Mouse (Mus musculus) gastrocnemius, adult 18-20 months (tissue): Measurements from ENCODE around the gene Aldh3b2. TPM values are rescaled to one million over a fixed set of nuclear protein-coding genes. Genes with fewer than 3 reads are reported as not detected.

ENCODE experiments used
- DNase-seq: peaks from one replicate; pipeline ENCODE4 v3.0.0; 2021; ENCODE audit warnings: low spot score
- long read RNA-seq, 2 experiments: library from polyadenylated mRNA; stranded (forward); transcript quantifications; one replicate each; pipeline ENCODE4 v2.0.0; 2021
- total RNA-seq, 2 experiments: library from RNA; stranded (reverse); gene quantifications; 2 replicates each; pipeline ENCODE4 v1.2.3; 2021

Gene Aldh3b2
- under 1 TPM; 0.14 to 0.26 TPM for total RNA-seq
- long read RNA-seq, experiment 1, result 0 reads
- long read RNA-seq, experiment 2, result 0 reads

GRCm38 (mm10) chr19:3972229-3972628 lies at the start of gene Aldh3b2:
Gene Aldh3b2 (plus strand): TSS chr19:3972328.
- DNase-seq, result no peak

DNA sequence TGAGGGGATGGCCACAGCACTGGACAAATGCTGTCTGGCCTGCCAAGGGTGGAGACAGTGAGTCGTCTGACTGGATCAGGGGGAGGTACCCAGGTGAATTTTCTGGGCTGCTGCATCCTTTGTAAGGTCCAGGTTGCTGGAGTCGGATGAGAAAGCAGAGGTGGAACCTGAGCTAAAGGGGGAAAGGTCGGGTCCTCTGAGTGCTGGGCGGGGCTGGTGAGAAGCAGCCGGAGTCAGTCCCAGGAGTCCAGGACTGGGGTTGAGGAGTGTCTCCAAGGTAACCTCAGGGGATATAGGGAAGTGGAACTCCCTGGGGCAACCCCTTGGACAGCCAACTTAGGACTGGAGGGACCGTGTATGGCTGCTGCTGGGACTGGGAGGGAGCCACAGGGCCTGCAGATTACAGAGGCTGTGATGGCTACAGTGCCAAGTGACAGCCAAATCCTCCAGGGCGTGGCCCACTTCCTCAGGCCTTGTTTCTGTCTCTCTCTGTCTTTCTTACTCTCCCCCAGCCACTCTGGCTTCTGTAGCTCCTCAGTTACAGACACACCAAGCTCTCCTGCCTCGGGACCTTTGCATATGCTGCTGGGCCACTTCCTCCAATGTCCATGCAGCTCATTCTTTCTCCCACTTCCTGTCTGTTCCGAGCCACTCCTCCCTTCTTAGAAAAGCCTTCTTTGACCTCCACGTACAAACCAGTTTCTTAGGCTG lies 49.3 kb upstream of the Aldh3b2 start:
- DNase-seq, result no peak

- no peak for DNase-seq
These were observed 48.5 kb upstream of the Aldh3b2 start for GRCm38 (mm10) chr19:3923586-3923985.

GRCm38 (mm10) chr19:3924190-3924589 lies 47.9 kb upstream of the Aldh3b2 start:
- DNase-seq, result no peak

- DNase-seq, result no peak
These were observed 47.3 kb upstream of the Aldh3b2 start for GRCm38 (mm10) chr19:3924868-3925267.

- DNase-seq, result no peak
These were observed 46.3 kb upstream of the Aldh3b2 start for GRCm38 (mm10) chr19:3925859-3926258.

DNA sequence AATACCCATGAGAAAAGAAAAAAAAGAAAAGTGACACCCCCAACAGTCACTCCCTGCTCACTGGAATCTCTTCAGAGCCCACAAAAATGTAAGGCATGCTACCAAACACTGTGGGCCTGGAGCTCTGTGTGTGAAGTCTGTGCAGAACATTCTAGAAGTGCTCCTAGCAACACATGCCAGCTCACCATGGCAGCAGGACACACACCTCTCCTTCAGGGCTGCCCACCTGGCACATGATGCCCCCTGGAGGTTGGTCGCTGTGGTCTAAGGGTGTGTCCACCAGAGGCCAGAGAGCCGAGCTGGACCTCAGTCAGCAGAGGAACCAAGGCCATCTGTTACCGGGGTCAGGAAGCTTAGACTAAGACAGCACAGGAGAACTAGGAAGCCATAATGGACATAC lies 45.8 kb upstream of the Aldh3b2 start:
- DNase-seq, result no peak

GRCm38 (mm10) chr19:3926685-3927084 lies 45.4 kb upstream of the Aldh3b2 start:
- no peak for DNase-seq

DNA sequence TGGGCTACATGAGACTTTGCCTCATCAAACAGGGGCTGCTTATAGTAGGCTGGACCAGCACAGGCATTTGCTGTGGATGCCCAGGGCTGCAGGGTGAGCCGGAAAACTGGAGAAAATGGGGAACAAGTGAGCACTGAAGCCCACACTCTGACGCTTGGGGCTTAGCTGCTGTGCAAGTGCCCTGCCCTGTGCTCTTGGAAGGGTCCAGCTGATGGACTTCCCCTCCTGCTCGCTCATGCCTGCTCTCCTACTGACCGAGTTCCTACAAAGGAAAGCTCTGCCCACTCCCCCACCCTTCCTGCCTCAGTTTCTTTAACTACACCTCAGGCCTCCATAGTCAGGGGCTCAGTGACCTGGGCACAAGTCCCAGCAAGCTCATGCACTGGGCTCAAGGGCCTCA lies 44.1 kb upstream of the Aldh3b2 start:
- no peak for DNase-seq

GRCm38 (mm10) chr19:3928779-3929178 lies 43.3 kb upstream of the Aldh3b2 start:
- no peak for DNase-seq

DNA sequence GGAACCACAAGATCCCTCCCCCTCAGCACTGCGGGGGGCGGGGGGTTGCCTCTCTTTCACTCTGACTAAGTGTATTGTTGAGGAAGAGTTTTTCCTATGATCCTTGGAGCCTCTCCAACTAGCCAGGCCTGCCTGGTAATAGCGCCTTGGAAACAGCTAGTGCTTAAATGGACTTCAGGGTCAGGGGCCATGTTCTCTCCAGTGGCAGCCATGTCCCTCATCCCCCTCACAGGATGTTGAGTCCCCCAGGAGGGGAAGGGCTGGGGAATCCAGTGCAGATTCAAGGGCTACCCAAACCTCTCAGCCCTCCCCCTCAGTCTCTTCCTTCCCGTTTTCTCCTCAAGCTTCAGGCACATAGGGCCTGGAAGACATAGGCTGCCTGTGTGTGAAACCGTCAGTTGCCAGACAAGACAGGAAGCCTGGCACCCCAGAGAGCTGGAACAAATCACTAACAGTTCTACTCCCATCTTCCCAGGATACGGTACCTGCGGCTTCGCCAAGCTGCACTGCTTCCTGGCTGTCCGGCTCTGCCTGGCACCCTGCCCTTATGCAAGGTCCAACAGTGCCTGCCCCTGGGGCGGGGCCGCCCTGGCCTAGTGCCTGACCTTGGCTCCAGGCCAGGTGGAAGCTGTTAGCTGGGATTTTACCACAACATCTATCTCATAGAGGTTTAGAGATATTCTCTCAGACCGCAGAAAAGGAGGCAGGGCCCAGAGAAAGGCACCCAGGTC lies 42.8 kb upstream of the Aldh3b2 start, which contains the start of gene Aldh3b1:
TSS of gene Aldh3b1 (minus strand) at position 598 of the 731 bp plus-strand sequence.
- DNase-seq, result peak; percentile 88

GRCm38 (mm10) chr19:3930262-3931057 lies 41.7 kb upstream of the Aldh3b2 start:
- no peak for DNase-seq

GRCm38 (mm10) chr19:3931716-3932115 lies 40.4 kb upstream of the Aldh3b2 start:
- no peak for DNase-seq

GRCm38 (mm10) chr19:3935032-3935895 lies 36.9 kb upstream of the Aldh3b2 start, which contains the start of gene Unc93b1:
Gene Unc93b1 (plus strand): TSS chr19:3935186.
- DNase-seq, result peak; percentile 51

GRCm38 (mm10) chr19:3935896-3936850 lies 36.0 kb upstream of the Aldh3b2 start:
- DNase-seq, result peak; percentile 64

- no peak for DNase-seq
These were observed 29.8 kb upstream of the Aldh3b2 start for GRCm38 (mm10) chr19:3942315-3942714.

DNA sequence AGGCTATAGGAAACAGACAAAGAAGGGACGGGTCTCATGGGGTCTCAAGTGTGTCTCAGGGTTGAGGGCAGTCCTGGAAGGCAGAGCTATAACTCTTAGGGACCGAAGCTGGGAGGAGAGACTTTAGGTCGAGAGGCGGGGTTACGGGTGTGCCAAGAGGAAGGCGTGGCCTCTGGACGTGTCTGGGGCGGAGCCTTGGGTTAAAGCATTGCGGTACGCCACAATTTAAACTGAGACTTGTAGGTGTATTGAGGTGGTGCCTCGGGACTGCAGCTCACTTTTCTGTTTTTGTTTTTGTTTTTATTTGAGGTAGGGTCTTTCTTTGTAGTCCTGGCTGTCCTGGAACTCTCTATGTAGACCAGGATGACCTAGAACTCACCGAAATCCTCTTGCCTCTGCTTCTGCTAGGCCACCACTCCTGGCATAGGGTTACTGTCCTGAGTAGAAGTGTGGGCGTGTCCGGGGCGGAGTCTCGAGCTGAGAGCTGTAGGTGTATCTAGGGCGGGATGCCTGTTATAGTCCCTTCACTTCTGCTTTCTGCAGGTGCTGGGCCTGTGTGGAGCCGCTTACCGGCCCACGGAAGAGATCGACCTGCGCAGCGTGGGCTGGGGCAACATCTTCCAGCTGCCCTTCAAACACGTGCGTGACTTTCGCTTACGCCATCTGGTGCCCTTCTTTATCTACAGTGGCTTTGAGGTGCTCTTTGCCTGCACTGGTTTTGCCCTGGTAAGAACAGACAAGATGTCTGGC lies 29.0 kb upstream of the Aldh3b2 start:
- no peak for DNase-seq

DNA sequence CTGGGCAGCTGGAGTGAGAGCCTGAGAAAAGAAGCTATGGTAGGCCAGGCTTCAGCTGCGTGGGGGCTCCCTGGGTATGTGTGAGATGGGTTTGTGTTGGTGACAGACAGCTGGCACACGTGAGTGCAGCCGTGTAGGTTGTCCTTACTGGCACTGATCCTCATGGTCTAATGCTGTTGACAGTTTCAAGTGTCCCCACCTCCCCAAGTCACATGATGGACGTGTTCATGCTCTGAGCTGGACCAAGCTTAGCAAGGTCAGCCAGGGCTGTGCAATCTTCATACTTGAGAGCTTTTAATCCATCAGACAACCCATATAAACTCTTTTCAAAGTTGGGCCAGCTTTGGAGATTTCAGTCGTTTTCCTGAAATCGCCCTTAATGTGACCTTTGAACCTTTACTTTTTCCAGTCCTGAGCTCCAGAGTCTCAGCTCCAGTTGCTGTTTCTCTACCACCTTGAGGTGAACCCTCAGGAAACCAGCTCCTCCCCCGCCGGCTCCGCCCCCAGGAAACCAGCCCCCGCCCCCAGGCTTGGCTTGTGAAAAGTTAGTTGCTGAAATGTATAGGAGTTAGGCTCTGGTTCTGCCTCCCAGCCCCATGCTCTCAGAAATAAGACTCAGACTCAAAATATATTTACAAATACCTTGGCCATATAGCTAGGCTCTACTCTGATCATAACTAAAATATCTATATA lies 26.1 kb upstream of the Aldh3b2 start:
- no peak for DNase-seq
